ENCODE assay signal across 8 mouse cellular contexts in the genomic region with DNA sequence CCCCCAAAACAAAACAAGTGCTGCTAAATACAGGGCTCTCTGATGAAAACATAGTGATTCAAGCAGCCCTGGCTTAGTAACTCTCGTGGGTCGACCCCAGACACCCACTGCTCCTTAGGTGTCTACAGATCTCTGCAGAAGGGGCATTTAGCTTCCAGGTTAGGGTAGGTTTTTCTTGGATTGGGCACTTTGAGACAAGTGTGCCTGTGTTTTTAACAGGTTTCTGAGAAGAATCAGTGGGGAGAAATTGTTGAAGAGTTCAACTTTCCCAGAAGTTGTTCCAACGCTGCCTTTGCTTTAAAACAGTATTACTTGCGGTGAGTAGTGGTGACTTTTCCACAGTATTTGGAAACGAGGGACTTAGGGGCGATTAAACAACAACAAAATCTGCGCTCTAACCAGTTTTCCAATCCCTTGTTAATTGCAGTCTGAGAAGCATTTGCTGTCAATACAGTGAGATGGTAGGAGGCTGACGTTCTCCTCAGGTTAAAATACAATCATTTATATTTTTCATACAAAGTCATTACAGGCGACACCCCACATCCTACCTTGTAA. TPM values are rescaled to one million over a fixed set of nuclear protein-coding genes. Genes with fewer than 3 reads are reported as not detected.
DNase-seq lines count a peak whose midpoint lies in the region; ATAC-seq lines count a peak whose summit lies in the region.

No protein-coding gene starts in this region.

- no peak for ATAC-seq in kidney, embryonic 14.5 days (ENCODE audit: low FRiP score, low TSS enrichment)
- ATAC-seq in hindbrain, embryonic 12.5 days (ENCODE audit: low FRiP score): no peak
- ATAC-seq in midbrain, embryonic 16.5 days: no peak

- peak overlapping the region; percentile 97 for H3K27ac ChIP-seq in kidney, embryonic 14.5 days (ENCODE audit: low read depth, low read length)
- H3K27ac ChIP-seq in hindbrain, embryonic 12.5 days: peak overlapping the region; percentile 100
- peak overlapping the region; percentile 100 for H3K27ac ChIP-seq in midbrain, embryonic 16.5 days (ENCODE audit: low read length)

- DNase-seq in kidney, postnatal 14 days: no peak
- DNase-seq in Muller cell, postnatal 12 days (ENCODE audit: inconsistent ontology term): peak; percentile 26
- no peak for DNase-seq in frontal cortex, adult 2 months (ENCODE audit: extremely low spot score in 1 of 2, low spot score in 1 of 2)
- DNase-seq in frontal cortex, postnatal 25 days (ENCODE audit: low spot score in 2 of 2): no peak
- no peak for DNase-seq in left cerebral cortex, postnatal 25 days (ENCODE audit: low spot score in 2 of 2)

- intact Hi-C loops in left cerebral cortex, postnatal 25 days (cut with DNase I): loop anchor here (5.0 to 10.0 kb wide), 2 partner anchors 117 to 494 kb away; partner anchors contain the start of gene Ano6

- no peaks in the 10 kb centered on the region for H3K27me3 ChIP-seq in kidney, embryonic 14.5 days (ENCODE audit: control insufficient read depth, insufficient read depth, low read length)
- no peaks in the 10 kb centered on the region for H3K27me3 ChIP-seq in hindbrain, embryonic 12.5 days
- no peaks in the 10 kb centered on the region for H3K27me3 ChIP-seq in midbrain, embryonic 16.5 days (ENCODE audit: control insufficient read depth, insufficient read depth, low read depth, low read length)

- no peaks in the 10 kb centered on the region for H3K36me3 ChIP-seq in kidney, embryonic 14.5 days (ENCODE audit: control insufficient read depth, insufficient read depth, low read length)
- H3K36me3 ChIP-seq in hindbrain, embryonic 12.5 days: no peaks in the 10 kb centered on the region
- H3K36me3 ChIP-seq in midbrain, embryonic 16.5 days (ENCODE audit: control insufficient read depth, insufficient read depth, low read length): no peaks in the 10 kb centered on the region

- H3K9ac ChIP-seq in kidney, embryonic 14.5 days (ENCODE audit: low read depth, low read length): peak overlapping the region; percentile 99
- H3K9ac ChIP-seq in hindbrain, embryonic 12.5 days: peak overlapping the region; percentile 99
- peak overlapping the region; percentile 99 for H3K9ac ChIP-seq in midbrain, embryonic 16.5 days (ENCODE audit: low read depth, low read length)

- peaks cover 6% of the 10 kb centered on the region; the same call in 1 of the 2 replicates for H3K4me1 ChIP-seq in kidney, embryonic 14.5 days (ENCODE audit: control insufficient read depth, insufficient read depth, low read length)
- H3K4me1 ChIP-seq in hindbrain, embryonic 12.5 days: peaks cover 12% of the 10 kb centered on the region
- H3K4me1 ChIP-seq in midbrain, embryonic 16.5 days (ENCODE audit: control insufficient read depth, insufficient read depth, low read length): peaks cover 17% of the 10 kb centered on the region

- H3K9me3 ChIP-seq in kidney, embryonic 14.5 days (ENCODE audit: control insufficient read depth, low read length): no peaks in the 10 kb centered on the region
- no peaks in the 10 kb centered on the region for H3K9me3 ChIP-seq in hindbrain, embryonic 12.5 days (replicated peaks)
- H3K9me3 ChIP-seq in midbrain, embryonic 16.5 days (replicated peaks; ENCODE audit: control insufficient read depth, low read length, poor library complexity, severe bottlenecking): no peaks in the 10 kb centered on the region

- peak overlapping the region; percentile 75 for H3K4me2 ChIP-seq in kidney, embryonic 14.5 days (replicated peaks; ENCODE audit: low read depth, low read length)
- peak overlapping the region; percentile 85 for H3K4me2 ChIP-seq in hindbrain, embryonic 12.5 days (replicated peaks)
- peak overlapping the region; percentile 86 for H3K4me2 ChIP-seq in midbrain, embryonic 16.5 days (ENCODE audit: low read length)

- peak overlapping the region; percentile 96 for H3K4me3 ChIP-seq in kidney, embryonic 14.5 days (ENCODE audit: low read length)
- H3K4me3 ChIP-seq in hindbrain, embryonic 12.5 days: peak overlapping the region; percentile 95
- peak overlapping the region; percentile 92 for H3K4me3 ChIP-seq in midbrain, embryonic 16.5 days (ENCODE audit: low read depth, low read length)

- WGBS in kidney, embryonic 14.5 days: 3% methylated on average over 9 of the region's 9 CpGs
- 9% methylated on average over 9 of the region's 9 CpGs for WGBS in hindbrain, embryonic 12.5 days
- 2% methylated on average over 9 of the region's 9 CpGs for WGBS in midbrain, embryonic 16.5 days

RNA-seq across cellular contexts. Expression of gene Arid2, which starts 1.6 kb away (rescaled TPM):
- 33.2 and 36.0 TPM in 2 replicates for polyA plus RNA-seq in kidney, embryonic 14.5 days (2014; fragmentation: Nextera tagmentation; extraction: Ambion mirVana)
- 34.4 and 37.3 TPM in 2 replicates for polyA plus RNA-seq in hindbrain, embryonic 12.5 days (2016; fragmentation: Nextera tagmentation; extraction: Ambion mirVana)
- 17.8 and 21.2 TPM in 2 replicates for polyA plus RNA-seq in midbrain, embryonic 16.5 days (2015; fragmentation: Nextera tagmentation; extraction: Ambion mirVana)
- polyA plus RNA-seq in frontal cortex, adult 2 months (2012; rRNA removed): 16.5 and 18.0 TPM in 2 replicates
- total RNA-seq in left cerebral cortex, postnatal 25 days (2021): 10 to 100 TPM; 35.3 to 36.0 TPM
